Mouse (Mus musculus) bone marrow macrophage, adult 2 months (primary cell): ENCODE measurements around the gene Ppox.

Source experiments
- CTCF ChIP-seq: IDR thresholded peaks from 2 replicates; pipeline ENCODE4 v1.5.1; 2012; ENCODE audit warnings: low read depth, mild to moderate bottlenecking, low read length, moderate library complexity
- POLR2A ChIP-seq: IDR thresholded peaks from 2 replicates; pipeline ENCODE4 v1.6.1; 2012; ENCODE audit warnings: mild to moderate bottlenecking, low read depth, low read length, borderline replicate concordance

- TF ChIP-seq CTCF (peak; percentile 58), POLR2A (no peak)
Measured at GRCm38 (mm10) chr1:171256937-171257548, 23.9 kb downstream of the Ppox start.
